Mouse (Mus musculus): ENCODE measurements around the gene Olfr1392.

Olfr1392 gene

DNA sequence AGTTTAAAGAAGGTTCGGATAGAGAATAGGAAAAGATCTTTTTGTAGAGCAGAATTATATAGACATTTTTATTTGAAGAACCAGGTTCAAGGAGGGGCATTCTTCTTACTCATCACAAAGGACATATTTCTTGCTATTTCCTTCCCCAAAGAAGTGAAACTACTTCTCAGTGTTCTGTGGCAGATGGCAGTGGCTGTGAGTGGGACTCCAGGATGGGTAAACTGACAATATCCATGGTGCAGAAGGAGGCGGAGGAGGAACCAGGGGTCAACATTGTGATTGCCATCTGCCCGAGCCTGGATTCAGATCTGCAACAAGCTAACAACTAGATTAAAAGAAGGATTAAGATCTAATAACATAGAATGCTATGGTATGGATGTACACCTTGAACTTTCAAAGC, 41.6 kb downstream of the Olfr1392 start:
- no peak for DNase-seq

DNA sequence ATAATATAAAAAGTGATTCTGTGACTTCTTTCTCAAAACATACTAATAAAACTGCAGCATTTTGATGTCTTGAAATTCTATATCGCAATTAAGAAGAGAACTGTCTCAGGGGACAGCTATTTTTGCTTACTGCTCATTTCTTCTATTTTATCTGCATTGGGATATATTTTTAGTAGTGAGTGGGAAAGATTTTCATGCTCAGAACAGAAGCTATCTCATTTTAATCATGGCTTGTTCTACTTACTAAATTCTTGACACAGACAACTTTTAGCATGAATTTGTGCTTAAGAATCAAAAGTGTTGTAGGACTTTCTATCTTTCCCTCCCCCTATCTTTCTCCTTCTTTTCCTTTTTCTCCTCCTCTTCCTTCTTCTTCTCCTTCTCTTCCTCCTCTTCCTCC, 44.6 kb downstream of the Olfr1392 start:
- DNase-seq = no peak

DNA sequence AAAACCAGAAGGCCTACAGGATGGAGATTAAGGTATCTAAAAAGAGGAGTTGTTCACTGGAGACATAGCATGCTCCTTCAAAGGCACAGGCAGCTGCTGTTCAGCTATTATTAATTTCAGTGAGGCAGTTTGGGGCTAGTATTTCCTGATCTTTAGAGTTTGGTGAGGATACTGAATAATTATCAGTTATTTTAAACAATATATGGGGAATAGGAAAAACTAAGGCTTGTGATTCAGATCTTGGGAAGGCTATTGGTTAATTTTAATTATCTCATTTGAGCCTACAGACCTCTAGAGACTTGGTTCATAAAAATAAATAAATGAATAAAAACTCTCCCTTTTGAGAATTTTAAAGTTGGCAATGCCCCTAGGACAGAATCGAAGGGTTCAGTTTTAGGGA, 49.8 kb downstream of the Olfr1392 start, which contains the start of gene Olfr1390:
Olfr1390 (plus strand) TSS at position 301 of the 400 bp plus-strand sequence.
- no peak for DNase-seq

DNA sequence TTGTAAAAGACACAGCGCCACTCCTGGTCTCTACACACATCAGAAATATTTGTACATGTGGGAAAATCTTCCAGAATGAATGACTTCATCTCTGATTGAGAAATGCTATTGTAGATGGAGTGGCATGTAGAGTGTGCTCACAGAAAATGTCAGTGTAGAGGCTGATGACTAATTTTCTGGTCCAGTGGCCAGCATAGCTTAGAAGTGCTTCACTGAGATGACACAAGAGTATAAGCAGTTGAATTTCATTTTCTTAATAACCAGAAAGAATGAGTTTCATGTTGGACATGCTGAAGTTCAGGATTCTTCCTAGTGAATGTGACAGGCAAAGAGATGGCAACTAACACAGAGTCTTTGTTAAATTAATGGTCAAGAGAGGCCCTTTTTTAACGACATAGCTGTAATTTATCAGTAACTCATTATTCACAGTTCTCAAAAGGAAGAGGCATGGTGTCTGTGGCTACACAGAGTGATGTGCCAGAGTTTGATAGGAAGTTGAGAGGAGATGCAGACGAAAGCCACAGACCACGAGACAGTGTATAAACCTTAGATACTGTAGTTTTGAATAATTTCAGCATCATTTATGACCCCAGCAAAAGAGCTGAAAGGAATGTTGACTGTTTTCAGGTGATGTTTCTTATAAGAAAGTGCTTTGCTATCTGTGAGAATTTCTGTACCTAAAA, 52.2 kb downstream of the Olfr1392 start:
- DNase-seq = no peak
